Mouse (Mus musculus): ENCODE results near the gene Dnaic2. TPM values are rescaled to one million over a fixed set of nuclear protein-coding genes. Genes with fewer than 3 reads are reported as not detected.

Dnaic2 gene
- total and polyA plus RNA-seq, 3 experiments = not detected

GRCm38 (mm10) chr11:114807025-114807424 is 79.8 kb downstream of the Dnaic2 start:
- H3K4me1 ChIP-seq (ENCODE audit: insufficient read depth, low read depth, low read length) = no peaks in the 10 kb centered on the region
- DNase-seq (ENCODE audit: low spot score) (no peak), ATAC-seq (ENCODE audit: extremely low read depth, insufficient number of reproducible peaks, low FRiP score, poor library complexity, severe bottlenecking) (no peak)
- no peaks in the 10 kb centered on the region for H3K36me3 ChIP-seq (replicated peaks)
- no peak for TF ChIP-seq GATA1 (IDR thresholded peaks at IDR 0.05; ENCODE audit: borderline replicate concordance, low read length)
- TF ChIP-seq CTCF (IDR thresholded peaks at IDR 0.05; ENCODE audit: low read depth, low read length) = no peak
- no peak for TF ChIP-seq TAL1 (conservative IDR thresholded peaks at IDR 0.05; ENCODE audit: low read depth, low read length)
- TF ChIP-seq POLR2AphosphoS5 (IDR thresholded peaks at IDR 0.05; ENCODE audit: insufficient replicate concordance, low read depth, low read length) = no peak
- TF ChIP-seq GATA2 (IDR thresholded peaks at IDR 0.05; ENCODE audit: borderline replicate concordance, low read depth, low read length) = no peak
- H3K27me3 ChIP-seq (ENCODE audit: insufficient read depth, low read length) = no peaks in the 10 kb centered on the region; the same call in 1 of the 2 replicates
- H3K4me3 ChIP-seq (ENCODE audit: low read depth, low read length) = no peak overlapping the region
- H3K9me3 ChIP-seq (replicated peaks) = peaks cover 76% of the 10 kb centered on the region

Other genes with a start within 250 kb of the Dnaic2 start
- 841 and 875 TPM in 2 replicates for gene Rpl38, start 58.9 kb upstream of the Dnaic2 start, total RNA-seq (2014; fragmentation: Nextera tagmentation)
- gene Rpl38, start 58.9 kb upstream of the Dnaic2 start, total RNA-seq (2017) = 2,691 and 2,853 TPM in 2 replicates
- 272 and 420 TPM in 2 replicates for gene Rpl38, start 58.9 kb upstream of the Dnaic2 start, polyA plus RNA-seq (2012)
- gene Ttyh2, start 52.0 kb upstream of the Dnaic2 start, total RNA-seq (2014; fragmentation: Nextera tagmentation) = 0.38 and 0.87 TPM in 2 replicates
- 2.0 and 2.9 TPM in 2 replicates for gene Ttyh2, start 52.0 kb upstream of the Dnaic2 start, total RNA-seq (2017)
- gene Ttyh2, start 52.0 kb upstream of the Dnaic2 start, polyA plus RNA-seq (2012) = 0.47 and 0.74 TPM in 2 replicates
- not detected in 2 replicates for gene Kif19a, start 38.0 kb downstream of the Dnaic2 start, total RNA-seq (2014; fragmentation: Nextera tagmentation)
- gene Kif19a, start 38.0 kb downstream of the Dnaic2 start, total RNA-seq (2017) = 0.12 TPM in 1 of 2 replicates, not detected in the other
- gene Kif19a, start 38.0 kb downstream of the Dnaic2 start, polyA plus RNA-seq (2012) = not detected in 2 replicates
- not detected in 2 replicates for gene Btbd17, start 68.5 kb downstream of the Dnaic2 start, total RNA-seq (2014; fragmentation: Nextera tagmentation)
- 0.06 and 0.11 TPM in 2 replicates for gene Btbd17, start 68.5 kb downstream of the Dnaic2 start, total RNA-seq (2017)
- gene Btbd17, start 68.5 kb downstream of the Dnaic2 start, polyA plus RNA-seq (2012) = not detected in 2 replicates
- not detected in 2 replicates for gene Gpr142, start 71.5 kb downstream of the Dnaic2 start, total RNA-seq (2014; fragmentation: Nextera tagmentation)
- 0.22 TPM in 1 of 2 replicates, not detected in the other for gene Gpr142, start 71.5 kb downstream of the Dnaic2 start, total RNA-seq (2017)
- not detected in 2 replicates for gene Gpr142, start 71.5 kb downstream of the Dnaic2 start, polyA plus RNA-seq (2012)
- gene Gprc5c, start 123.7 kb downstream of the Dnaic2 start, total RNA-seq (2014; fragmentation: Nextera tagmentation) = not detected in 2 replicates
- 0.22 and 0.23 TPM in 2 replicates for gene Gprc5c, start 123.7 kb downstream of the Dnaic2 start, total RNA-seq (2017)
- gene Gprc5c, start 123.7 kb downstream of the Dnaic2 start, polyA plus RNA-seq (2012) = not detected in 2 replicates
- not detected in 2 replicates for gene Cd300a, start 162.6 kb downstream of the Dnaic2 start, total RNA-seq (2014; fragmentation: Nextera tagmentation)
- gene Cd300a, start 162.6 kb downstream of the Dnaic2 start, total RNA-seq (2017) = 0.06 and 0.11 TPM in 2 replicates
- 0.01 TPM in 1 of 2 replicates, not detected in the other for gene Cd300a, start 162.6 kb downstream of the Dnaic2 start, polyA plus RNA-seq (2012)
- gene Cd300lb, start 207.0 kb downstream of the Dnaic2 start, total RNA-seq (2014; fragmentation: Nextera tagmentation) = not detected in 2 replicates
- gene Cd300lb, start 207.0 kb downstream of the Dnaic2 start, total RNA-seq (2017) = 0.16 TPM in 1 of 2 replicates, not detected in the other
- gene Cd300lb, start 207.0 kb downstream of the Dnaic2 start, polyA plus RNA-seq (2012) = not detected in 2 replicates
- gene Cd300c, start 241.7 kb downstream of the Dnaic2 start, total RNA-seq (2014; fragmentation: Nextera tagmentation) = not detected in 2 replicates
- gene Cd300c, start 241.7 kb downstream of the Dnaic2 start, total RNA-seq (2017) = not detected in 2 replicates
- gene Cd300c, start 241.7 kb downstream of the Dnaic2 start, polyA plus RNA-seq (2012) = not detected in 2 replicates